Mouse (Mus musculus): Measurements from ENCODE around the gene Stra6l.

Gene Stra6l

DNA sequence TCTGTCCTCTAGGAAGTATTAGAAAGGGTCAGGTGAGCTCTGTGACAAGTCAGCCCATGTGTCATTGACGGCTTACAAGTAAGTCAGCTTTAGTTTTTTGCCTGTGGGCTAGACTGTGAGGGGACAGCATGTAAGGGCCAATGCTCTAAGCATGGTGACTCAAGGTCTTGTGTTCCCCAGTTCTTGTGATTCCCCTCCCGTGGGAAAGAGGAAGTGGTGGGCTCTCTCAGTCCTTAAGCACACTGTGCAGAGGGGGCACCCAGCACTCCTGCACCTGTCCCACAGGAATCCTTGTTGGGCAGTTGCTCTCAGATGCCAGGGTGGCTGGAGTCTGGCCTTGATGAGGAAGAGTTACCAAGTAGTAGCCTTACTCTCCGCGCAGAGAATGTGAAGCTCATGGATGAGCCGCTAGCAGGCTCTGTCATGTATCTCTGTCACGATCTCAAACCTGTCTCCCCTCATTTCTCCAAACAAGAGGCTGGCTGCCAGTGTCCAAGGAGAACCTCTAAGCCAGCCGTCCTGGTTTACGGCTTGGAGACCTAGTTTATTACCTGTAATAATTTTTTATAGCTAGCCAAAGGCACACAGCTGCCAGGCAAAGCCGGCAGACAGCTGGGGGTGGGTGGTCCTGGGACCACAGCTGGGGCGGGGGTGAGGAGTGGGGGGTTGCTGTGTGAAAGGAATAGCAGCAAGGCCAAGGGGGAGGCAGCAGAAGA, at the start of gene Stra6l:
Gene Stra6l, plus strand, starts transcription at position 556 of the 716 bp plus-strand sequence.
- no peak for DNase-seq (ENCODE audit: low spot score)

DNA sequence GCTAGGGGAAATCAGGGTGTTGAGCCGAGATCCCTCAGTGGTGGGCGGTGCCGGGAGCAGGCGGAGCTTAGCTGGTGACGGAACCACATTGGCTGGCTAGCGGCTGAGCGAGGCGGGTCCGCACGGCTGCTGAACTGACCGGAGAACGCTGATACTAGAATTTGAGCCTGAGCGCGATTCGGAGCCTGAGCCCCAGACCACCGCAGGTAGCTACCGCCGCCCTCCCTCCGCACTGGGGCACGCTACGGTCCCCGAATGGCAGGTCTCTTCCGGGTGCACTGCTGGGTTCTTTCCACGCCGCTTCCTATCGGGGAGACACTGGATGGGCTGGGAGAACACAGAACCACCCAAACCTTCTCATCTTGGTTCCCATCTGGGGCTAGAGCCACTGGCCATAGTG, 49.5 kb upstream of the Stra6l start, which contains the start of gene Aldh1b1:
Gene Aldh1b1, plus strand, starts transcription at position 59 of the 400 bp plus-strand sequence.
- DNase-seq (ENCODE audit: low spot score): peak; percentile 56

DNA sequence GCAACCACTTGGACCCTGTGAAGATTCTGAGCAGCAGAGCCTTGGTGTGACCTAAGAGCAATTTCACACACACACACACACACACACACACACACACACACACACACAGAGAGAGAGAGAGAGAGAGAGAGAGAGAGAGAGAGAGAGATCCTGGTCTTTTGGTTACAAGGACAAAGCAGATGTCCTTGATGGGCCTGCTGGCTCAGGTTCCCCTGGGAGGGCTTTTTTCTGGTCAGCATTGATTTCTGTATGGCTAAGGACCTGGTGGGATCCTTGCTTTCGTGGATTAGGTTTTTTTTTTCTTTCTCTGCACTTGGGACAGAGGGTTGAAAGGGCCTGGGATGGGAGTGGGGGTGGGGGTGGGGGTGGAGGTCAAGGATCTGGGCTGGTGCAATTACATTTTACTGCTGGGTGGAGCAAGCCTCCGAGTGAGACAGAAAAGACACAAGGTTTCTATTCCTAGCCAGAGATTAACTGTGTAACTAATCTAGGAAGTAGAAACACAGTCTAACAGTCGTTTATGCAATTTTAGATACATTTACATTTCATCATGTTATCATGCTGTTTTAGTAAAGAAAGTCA, 48.4 kb upstream of the Stra6l start:
- DNase-seq (ENCODE audit: low spot score): no peak

DNA sequence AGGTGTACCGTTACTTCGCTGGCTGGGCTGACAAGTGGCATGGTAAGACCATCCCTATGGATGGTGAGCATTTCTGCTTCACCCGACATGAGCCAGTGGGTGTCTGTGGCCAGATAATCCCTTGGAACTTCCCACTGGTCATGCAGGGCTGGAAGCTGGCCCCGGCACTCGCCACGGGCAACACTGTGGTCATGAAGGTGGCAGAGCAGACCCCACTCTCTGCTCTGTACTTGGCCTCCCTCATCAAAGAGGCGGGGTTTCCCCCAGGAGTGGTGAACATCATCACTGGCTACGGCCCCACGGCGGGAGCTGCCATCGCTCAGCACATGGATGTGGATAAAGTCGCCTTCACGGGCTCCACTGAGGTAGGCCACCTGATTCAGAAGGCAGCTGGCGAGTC, 45.6 kb upstream of the Stra6l start:
- no peak for DNase-seq (ENCODE audit: low spot score)

DNA sequence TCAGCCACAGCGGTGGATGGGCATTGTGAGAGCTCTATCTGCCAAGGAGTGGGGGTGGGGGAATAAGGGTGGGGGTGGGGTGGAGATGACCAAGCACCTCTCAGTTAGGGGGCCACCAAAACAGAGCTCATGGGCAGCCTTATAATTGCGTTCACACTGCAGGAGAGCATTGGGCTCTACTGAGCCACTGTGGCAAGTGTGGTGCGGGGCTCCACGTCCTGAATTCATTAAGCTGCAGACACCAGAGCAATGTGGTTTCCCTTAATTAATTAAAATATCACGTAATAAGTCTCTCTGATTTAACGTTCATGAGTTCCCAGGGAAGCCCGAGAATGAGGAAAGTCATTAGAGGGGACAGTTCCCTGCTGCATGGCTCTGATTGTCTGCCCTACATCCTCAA, 40.4 kb upstream of the Stra6l start:
- no peak for DNase-seq (ENCODE audit: low spot score)

DNA sequence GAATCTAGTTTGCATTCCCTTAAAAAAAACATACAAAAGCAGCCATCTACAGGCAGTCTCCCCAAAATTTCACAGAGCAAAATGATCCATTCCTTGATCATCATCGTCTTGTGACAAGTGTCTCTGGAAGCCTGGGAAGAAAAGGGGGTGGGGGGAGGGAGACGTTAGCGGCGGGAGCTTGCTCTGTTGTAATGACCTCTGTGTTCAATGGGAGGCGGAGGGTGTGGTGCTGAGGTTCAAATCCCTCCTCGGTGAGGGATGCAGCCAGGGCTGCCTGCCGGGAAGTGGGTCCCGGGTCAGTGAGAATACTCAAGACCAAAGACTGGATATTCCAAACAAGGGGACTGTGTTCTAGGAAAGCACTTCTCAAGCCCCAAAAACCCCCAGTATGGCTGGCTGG, 37.2 kb upstream of the Stra6l start:
- DNase-seq (ENCODE audit: low spot score): no peak

DNA sequence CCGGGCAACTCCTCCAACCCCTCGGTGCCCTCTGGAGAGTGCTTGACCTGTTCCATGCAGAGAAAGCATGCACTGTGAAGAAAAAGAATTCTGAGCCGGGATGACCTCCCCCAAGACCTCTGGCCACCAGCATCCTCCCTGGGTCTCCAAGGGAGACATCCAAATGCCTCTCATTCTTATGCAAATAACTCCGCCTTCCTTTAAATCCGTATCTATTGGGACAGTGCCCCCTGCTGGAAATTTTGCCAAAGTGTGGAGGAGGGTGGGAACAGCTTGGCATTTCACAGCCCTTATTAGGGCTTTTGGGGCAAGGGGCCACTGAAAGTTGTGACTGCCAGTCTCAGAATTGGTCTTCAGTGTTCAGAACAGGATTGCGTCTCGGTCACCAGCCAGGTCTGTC, 32.9 kb upstream of the Stra6l start:
- DNase-seq (ENCODE audit: low spot score): peak; percentile 56

DNA sequence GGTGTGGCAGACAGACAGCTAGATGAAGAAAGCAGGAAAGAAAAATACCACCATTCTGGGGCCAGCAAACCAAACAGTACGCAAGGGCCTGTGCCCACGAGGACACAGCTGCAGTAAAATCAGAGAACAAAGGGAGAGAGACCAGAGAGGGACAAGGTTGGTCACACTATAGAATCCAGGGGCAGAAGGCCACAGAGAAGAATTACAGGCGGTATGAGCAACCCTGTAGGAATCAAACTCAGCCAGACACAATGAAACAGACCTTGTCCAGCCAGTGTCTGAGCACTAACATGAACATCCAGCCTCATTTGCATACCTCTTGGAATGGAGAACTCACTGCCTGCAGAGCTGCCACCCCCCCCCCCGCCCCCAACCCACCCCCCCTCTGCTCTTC, 29.7 kb upstream of the Stra6l start:
- DNase-seq (ENCODE audit: low spot score): no peak

DNA sequence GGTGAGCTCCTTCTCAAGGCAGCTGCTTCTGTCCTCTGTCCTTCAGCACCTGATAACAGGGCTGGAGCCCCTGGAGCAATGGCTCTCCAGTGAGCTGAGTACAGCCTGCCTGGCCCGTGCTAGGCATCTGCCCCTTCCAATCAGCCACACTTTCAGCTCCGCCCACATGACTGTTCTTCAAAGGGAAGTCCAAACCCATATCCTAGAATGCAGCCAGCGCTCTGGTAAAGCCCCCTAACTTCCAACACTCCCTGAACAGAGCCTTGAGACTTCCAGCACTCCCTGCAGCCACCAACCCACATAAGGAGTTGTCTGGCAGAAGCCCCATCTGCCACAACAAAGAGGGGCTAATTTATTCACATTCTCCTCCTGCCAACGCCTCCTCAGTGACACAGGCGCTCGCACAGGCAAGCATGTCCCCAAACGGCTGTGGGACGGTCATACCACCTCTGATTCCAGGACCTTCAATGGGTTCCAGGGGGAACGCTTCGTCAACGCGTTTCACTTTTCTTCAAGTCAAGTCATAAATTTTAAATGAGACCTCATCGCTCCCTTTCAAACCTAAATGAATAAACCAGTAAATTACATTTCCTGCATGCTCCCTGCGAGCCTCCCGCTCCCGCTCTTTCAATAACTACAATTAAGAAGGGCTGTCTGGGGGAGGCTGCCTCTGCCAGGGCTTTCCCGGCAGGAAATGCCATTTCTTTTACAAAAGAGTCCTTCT, 29.1 kb upstream of the Stra6l start:
- no peak for DNase-seq (ENCODE audit: low spot score)

DNA sequence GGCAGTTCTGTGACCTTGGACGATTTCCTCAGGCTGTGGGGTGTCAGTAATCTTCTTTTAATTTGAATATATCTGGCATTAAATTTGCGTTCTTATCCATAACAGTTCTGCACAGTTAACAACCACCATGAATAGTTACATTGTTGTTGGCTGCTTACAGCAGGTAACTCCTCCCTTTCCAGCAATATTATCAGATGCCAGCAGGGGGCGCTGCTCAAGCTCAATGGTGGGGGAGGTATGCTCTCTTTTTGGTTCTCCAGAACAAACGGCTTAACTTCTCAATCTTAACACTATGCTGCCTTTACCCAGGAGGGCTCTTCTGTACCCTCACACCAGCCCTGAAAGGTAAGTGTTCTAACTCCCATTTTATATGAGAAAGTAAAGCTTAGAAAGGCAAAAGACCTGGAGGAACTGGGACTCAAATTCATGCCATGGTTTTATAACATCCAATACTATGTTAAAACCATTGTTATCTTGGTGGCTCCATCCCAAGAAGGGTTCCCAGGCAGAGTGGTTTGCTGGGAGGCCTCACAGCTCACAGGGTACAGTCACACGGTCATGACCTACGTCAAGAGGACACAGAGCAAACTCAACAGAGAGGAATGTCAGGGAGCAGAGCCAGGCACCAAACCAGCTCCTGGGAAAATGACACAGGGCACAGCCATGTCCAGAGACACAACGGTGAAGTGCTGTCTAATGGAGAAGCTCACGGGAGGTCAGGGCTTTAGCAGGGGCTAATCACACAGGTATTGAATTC, 28.2 kb upstream of the Stra6l start:
- DNase-seq (ENCODE audit: low spot score): peak; percentile 61

DNA sequence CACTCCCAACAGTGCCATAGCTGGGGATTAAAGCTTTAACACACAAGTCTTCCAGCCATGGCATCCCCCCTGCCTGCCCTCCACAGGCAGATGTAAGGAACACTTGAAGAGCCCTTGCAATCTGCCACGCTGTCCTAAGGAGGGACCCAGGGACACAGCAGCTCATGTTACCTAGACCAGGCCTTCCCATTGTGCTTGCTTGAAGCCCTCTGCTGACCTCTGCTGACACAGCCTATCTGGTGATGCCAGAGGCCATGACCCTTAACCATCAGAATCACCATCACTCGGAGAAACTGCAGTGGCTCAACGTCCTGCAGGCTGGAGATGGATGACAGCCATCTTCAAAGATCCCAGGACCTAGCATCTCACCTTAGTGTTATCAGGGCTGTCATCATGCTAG, 26.5 kb upstream of the Stra6l start:
- DNase-seq (ENCODE audit: low spot score): no peak

DNA sequence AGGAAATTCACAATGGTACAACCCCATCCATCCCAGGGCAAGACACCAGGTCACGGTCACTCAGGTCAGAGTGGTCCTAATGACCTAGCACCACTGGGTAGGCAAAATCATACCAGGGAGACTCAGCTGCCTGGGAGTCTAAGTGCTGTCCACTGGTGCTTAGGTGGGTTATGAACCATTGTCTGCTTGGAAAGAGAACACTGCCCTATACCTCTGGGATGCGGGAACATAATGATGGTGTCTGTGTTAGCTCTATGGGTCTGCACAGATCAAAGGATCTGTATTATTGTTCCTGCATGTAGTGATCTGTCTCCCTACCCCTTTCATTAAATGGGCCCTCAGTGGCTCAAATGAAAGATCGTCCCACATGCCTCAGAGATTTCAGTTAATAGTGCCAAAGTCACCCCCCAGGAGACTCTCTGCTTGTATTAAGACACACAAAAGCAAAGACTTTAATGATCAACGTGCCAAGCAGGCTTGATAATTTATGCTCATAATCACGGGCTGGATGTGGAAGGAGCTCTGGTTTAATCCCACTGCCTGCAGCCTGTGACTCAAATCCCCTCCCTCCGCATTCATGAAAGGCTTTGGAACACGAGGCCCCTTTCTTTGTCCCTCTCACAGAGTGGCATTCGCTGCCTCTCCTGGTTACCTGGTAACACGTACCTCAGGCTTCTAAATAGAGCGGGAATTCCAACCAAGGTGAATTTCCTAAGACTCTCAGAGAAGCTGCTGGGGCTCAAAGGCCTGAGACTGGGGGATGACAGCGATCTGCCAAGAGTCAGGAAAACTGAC, 25.5 kb upstream of the Stra6l start:
- DNase-seq (ENCODE audit: low spot score): no peak

DNA sequence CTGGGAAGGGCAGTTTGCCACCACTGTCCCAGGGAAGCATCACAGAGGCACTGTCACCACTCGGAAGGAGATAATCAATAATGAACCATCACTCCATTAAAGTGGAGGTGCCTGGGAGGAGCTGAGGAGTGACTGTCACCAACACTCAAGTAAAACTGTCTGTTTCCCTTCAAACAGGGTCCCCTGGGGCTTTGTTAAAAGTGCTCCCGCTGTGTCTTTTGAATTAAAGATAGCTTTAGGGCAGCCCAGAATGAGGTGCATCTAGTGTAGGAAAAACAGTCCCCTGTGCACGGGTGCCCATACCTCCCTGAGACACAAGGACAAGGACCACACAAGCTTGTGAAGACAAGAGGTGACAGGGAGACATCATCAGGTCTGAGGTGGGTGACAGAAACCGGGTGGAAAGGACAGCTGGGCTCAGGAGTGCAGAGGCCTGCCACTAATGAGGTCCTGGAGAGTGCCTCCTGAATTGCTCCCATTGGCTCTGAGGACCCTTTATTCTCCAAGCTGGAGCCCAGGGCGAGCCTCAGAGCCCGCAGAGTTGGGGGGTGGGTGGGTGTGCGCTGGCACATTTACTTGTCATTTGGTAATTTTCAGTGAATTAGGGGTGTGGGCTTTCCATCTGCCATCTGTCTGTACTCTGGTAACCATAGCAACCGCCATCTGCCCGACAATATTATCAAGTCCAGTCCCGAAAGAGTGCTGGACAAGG, 24.3 kb upstream of the Stra6l start:
- DNase-seq (ENCODE audit: low spot score): no peak

DNA sequence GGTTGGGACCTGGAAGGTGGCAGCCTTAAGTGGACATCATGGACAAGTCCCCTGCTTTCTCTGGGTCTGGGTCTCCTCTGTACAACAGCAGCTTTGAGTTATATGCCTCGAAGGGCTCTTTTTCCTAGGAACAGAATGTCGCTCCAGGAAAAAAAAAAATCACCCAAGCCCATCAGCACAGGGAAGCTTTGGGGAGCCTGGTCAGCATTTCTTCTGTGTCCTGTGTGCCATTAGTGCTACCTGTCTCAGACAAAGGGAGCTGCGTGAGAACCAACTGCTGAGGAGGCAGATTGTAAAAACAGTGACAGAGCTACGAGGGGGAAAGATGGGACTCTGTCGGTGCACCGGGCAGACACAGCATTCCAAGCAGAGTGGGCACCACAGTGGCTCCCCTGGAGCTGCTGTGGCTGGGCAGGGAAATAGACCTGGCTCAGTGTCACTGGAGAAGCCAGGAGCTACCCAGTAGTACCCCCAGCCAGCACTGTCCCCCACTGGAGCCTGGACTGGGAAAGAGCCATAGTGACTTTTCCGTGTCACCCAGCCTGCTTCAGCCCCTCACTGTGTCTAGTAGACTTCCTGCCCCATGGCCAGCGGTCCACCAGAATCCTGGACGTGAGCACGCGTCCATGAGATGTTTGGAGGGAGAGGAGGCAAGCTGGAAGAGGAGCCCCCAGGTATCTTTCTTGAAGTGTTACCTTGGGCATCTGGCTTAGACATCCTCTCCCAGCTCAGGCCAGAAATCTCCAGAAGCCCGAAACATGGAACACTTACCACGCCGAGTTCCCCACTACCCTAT, 23.5 kb upstream of the Stra6l start:
- no peak for DNase-seq (ENCODE audit: low spot score)

DNA sequence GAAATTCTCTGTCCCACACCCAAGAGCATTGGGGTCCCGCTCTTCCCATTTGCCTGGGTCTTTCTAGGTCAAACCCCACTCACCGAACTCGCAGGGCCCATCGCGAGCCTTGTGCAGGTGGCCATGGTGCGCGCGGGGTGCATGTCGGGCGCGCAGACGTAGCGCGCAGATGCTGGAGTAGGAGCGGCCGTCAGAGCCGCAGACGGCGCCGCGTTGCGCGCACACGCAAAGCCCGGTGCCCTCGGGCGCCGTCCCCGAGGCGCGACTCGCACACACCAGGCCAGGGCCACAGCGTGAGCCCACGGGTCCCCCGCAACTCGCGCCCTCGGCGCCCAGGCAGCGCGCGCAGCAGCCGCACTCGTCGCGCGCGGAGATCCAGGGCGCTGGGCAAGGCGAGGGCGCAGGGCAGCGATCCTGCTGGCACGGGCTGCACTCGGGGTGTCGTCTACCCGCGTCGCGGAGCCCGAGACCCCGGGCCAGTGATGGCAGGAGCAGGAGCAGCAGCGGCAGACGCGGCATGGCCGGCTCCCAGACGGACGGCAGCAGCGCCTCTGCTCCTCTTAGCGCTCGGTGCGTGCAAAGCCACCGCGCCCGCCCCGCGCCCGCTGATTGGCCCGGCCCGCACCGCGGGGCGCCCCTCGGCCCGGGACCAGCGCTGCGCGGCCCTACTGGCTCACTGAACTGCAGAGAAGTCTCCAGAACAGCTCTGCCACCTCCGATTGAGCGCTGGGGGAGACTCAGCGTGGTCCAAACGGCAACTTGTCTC, 22.0 kb upstream of the Stra6l start, which contains the start of gene Igfbpl1:
Gene Igfbpl1, minus strand, starts transcription at position 649 of the 766 bp plus-strand sequence.
- no peak for DNase-seq (ENCODE audit: low spot score)

DNA sequence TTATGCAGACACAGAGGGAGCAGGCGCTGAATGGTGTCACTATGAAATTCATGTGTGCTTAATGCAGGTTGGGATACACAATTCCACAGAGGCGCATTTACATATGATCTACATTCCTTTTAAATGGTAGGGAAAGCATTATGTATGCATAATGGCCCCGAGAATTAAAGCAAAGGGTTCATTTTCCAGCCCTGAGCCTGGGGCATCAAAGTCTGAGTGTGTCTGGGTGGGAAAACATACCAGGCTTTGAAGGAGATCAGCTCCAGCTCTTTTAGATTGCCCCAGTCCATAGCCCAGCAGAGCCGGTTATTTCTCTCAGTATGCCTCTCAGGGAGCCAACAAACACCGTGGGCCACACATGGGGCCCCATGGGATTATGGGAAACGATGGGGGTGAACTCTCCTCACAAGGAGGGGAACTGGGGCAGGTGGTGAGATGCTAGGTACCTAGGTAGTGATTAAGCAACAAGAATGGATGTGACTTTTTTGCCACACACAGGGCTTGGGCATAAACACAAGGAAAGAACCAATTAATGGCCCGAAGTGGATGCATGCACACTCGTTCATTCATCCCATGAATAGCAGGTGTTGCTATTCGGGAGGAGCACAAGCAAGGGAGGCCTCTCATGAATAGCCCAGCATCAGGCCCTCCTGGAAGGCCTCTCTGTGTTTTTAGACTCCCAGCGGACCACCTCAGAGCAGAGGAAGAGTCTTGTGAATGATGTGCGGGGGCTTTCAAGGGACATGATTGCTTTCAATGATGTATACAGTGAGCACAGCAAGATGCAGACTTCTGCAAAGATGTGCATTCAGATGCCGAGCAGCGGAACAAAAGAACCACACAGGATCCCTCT, 18.3 kb upstream of the Stra6l start:
- no peak for DNase-seq (ENCODE audit: low spot score)

DNA sequence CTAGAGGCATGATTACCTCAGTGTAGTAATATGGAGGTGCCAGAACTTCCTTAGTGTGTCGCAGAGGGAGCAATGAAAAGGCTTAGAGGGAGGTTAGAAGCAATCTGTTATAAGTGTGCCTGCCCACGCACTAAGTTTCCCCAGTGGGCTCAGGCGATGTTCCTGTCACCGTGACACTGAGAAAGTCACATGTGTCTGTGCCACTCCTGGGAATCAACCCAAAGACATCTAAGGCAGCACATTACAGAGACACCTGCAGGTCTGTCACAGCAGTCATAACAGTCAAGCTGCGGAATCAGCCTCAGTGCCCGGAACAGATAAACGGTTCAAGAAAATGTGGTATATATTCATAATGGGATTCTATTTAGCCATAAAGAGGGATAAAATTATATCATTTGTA, 16.5 kb upstream of the Stra6l start:
- no peak for DNase-seq (ENCODE audit: low spot score)

DNA sequence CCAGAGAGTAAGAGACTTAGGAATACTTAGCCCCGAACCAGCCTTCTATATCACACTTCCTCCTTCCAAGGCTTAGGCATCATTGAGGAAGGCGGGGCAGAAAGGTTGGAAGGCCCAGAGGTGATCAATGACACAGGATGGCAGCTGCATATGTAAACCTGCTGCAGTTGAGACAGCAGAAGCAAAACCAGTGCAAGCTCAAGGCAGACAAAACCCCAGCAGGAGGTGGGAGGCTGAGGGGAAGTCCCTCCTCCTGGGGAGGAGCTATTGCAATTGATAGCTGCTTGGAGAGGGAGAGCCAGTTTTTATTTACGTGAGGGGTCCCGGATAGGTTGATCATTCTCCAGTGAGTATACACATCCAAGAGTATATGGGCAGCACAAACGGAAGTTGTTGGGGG, 15.0 kb upstream of the Stra6l start:
- DNase-seq (ENCODE audit: low spot score): no peak
